11 mouse cellular contexts compared by ENCODE assay signal in the genomic region with DNA sequence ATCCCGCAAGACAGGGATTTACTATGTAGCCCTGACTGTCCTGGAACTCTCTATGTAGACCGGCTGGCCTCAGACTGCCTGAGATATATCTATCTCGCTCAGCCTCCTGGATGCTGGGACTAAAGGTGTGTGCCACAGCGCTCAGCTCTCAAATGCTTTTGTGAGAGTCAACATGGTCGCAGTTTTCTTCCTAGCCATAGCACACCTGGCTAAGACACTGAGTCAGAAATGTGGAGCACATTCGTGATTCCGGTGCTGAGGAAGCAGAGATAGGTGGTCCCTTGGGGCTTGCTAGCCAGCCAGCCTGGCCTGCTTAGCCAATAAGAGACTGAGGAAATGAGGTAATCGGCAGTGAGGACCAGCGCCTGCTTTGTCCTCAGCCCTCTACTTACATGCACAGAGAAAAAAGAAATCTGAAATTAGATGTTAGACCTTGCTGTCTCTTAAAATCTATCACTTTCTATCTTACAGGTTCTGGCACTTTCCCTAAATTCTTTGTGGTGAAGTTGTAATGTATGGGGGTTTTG. TPM values are rescaled to one million over a fixed set of nuclear protein-coding genes. Genes with fewer than 3 reads are reported as not detected.
DNase-seq lines count a peak whose midpoint lies in the region; ATAC-seq and TF ChIP-seq lines count a peak whose summit lies in the region.
"Had no signal": no experiment of that assay in that cellular context is flagged by ENCODE, and none has a peak within 500 bp of the region (broad histone marks: within the 10 kb centered on the region; RNA-seq: fewer than 3 reads in every experiment).

No protein-coding gene starts in this region.

- no peaks in the 10 kb centered on the region for H3K9me3 ChIP-seq in heart, embryonic 14.5 days (ENCODE audit: control insufficient read depth, low read length)
- H3K9me3 ChIP-seq in hindbrain, embryonic 11.5 days (ENCODE audit: control insufficient read depth, low read length), result no peaks in the 10 kb centered on the region
- no peaks in the 10 kb centered on the region for H3K9me3 ChIP-seq in midbrain, embryonic 11.5 days (ENCODE audit: control insufficient read depth, low read length)

- H3K9ac ChIP-seq in heart, embryonic 14.5 days (ENCODE audit: low read length), result 0 out of 2 replicates have a peak overlapping the region, but pooled peaks have one; percentile 16
- H3K9ac ChIP-seq in heart, adult 2 months (ENCODE audit: low read depth, low read length), result no peak overlapping the region
- H3K9ac ChIP-seq in hindbrain, embryonic 11.5 days (ENCODE audit: low read depth, low read length), result peak overlapping the region; percentile 19; the same call in 1 of the 2 replicates
- H3K9ac ChIP-seq in midbrain, embryonic 11.5 days (ENCODE audit: low read length), result no peak overlapping the region; the same call in 1 of the 2 replicates

- peaks cover 2% of the 10 kb centered on the region in 2 experiments; a peak in 1 of 4 replicates for H3K4me1 ChIP-seq in heart, embryonic 14.5 days (ENCODE audit: control insufficient read depth in 2 of 2, insufficient read depth in 2 of 2, low read length in 2 of 2)
- H3K4me1 ChIP-seq in heart, adult 2 months (ENCODE audit: control insufficient read depth, insufficient read depth, low read length), result no peaks in the 10 kb centered on the region
- peaks cover 3% of the 10 kb centered on the region for H3K4me1 ChIP-seq in hindbrain, embryonic 11.5 days (replicated peaks; ENCODE audit: control insufficient read depth, insufficient read depth, low read length)
- peaks cover 10% of the 10 kb centered on the region for H3K4me1 ChIP-seq in midbrain, embryonic 11.5 days (ENCODE audit: control insufficient read depth, insufficient read depth, low read length)

- no peak for TF ChIP-seq CTCF in heart, adult 2 months (IDR thresholded peaks at IDR 0.05)

- intact Hi-C loops in heart, adult 2 months (cut with DNase I), result no loop called here

- H3K27me3 ChIP-seq in heart, embryonic 14.5 days (ENCODE audit: control insufficient read depth, insufficient read depth, low read length), result no peaks in the 10 kb centered on the region
- no peaks in the 10 kb centered on the region for H3K27me3 ChIP-seq in heart, adult 2 months (ENCODE audit: control insufficient read depth, insufficient read depth, low read length)
- no peaks in the 10 kb centered on the region for H3K27me3 ChIP-seq in hindbrain, embryonic 11.5 days (ENCODE audit: control insufficient read depth, insufficient read depth, low read length)
- H3K27me3 ChIP-seq in midbrain, embryonic 11.5 days (ENCODE audit: control insufficient read depth, insufficient read depth, low read length), result no peaks in the 10 kb centered on the region

- 0 out of 2 replicates have a peak, but pooled peaks have one; percentile 31 for ATAC-seq in heart, embryonic 14.5 days (ENCODE audit: insufficient number of reproducible peaks, insufficient read depth, low FRiP score, low read depth)
- ATAC-seq in hindbrain, embryonic 11.5 days (ENCODE audit: low FRiP score), result 0 out of 2 replicates have a peak, but pooled peaks have one; percentile 51
- ATAC-seq in midbrain, embryonic 11.5 days (ENCODE audit: low FRiP score), result peak; percentile 50; the same call in 1 of the 2 replicates

- peak overlapping the region; percentile 18; the same call in 1 of the 2 replicates for H3K4me2 ChIP-seq in heart, embryonic 14.5 days (ENCODE audit: low read length)
- H3K4me2 ChIP-seq in hindbrain, embryonic 11.5 days (replicated peaks; ENCODE audit: low read depth, low read length), result no peak overlapping the region
- H3K4me2 ChIP-seq in midbrain, embryonic 11.5 days, result no peak overlapping the region

- TF ChIP-seq EP300 in heart, adult 2 months (IDR thresholded peaks at IDR 0.05; ENCODE audit: insufficient read depth, low read depth, low read length), result no peak

- no peak overlapping the region; a peak in 1 of 4 replicates for H3K27ac ChIP-seq in heart, embryonic 14.5 days (replicated peaks in 1 of 2; ENCODE audit: control insufficient read depth in 1 of 2, insufficient read depth in 1 of 2, low read depth in 2 of 2, low read length in 2 of 2)
- H3K27ac ChIP-seq in heart, adult 2 months, result no peak overlapping the region
- peak overlapping the region; percentile 17; the same call in 1 of the 2 replicates for H3K27ac ChIP-seq in hindbrain, embryonic 11.5 days (ENCODE audit: low read depth, low read length)
- H3K27ac ChIP-seq in midbrain, embryonic 11.5 days (ENCODE audit: low read depth, low read length), result peak overlapping the region; percentile 14; the same call in 1 of the 2 replicates

- no peak overlapping the region for H3K4me3 ChIP-seq in heart, embryonic 14.5 days (ENCODE audit: control insufficient read depth in 1 of 2, insufficient read depth in 1 of 2, low read depth in 1 of 2, low read length in 2 of 2)
- H3K4me3 ChIP-seq in heart, adult 2 months, result no peak overlapping the region
- no peak overlapping the region for H3K4me3 ChIP-seq in hindbrain, embryonic 11.5 days (ENCODE audit: low read depth, low read length)
- H3K4me3 ChIP-seq in midbrain, embryonic 11.5 days (ENCODE audit: low read depth, low read length), result no peak overlapping the region

- TF ChIP-seq POLR2A in heart, adult 2 months (IDR thresholded peaks at IDR 0.05; ENCODE audit: insufficient read depth, low read depth, low read length), result no peak

- H3K36me3 ChIP-seq in heart, embryonic 14.5 days (ENCODE audit: control insufficient read depth, insufficient read depth, low read length), result peaks cover 4% of the 10 kb centered on the region
- H3K36me3 ChIP-seq in heart, adult 2 months (ENCODE audit: control insufficient read depth, insufficient read depth, low read length), result no peaks in the 10 kb centered on the region
- H3K36me3 ChIP-seq in hindbrain, embryonic 11.5 days (ENCODE audit: control insufficient read depth, insufficient read depth, low read length), result no peaks in the 10 kb centered on the region
- no peaks in the 10 kb centered on the region for H3K36me3 ChIP-seq in midbrain, embryonic 11.5 days (ENCODE audit: control insufficient read depth, insufficient read depth, low read length)

- no peaks in the 10 kb centered on the region for H3K79me2 ChIP-seq in heart, adult 2 months (replicated peaks; ENCODE audit: control insufficient read depth, insufficient read depth, low read length)

- WGBS in heart, embryonic 14.5 days, result 52% methylated on average over 9 of the region's 9 CpGs
- WGBS in heart, adult 2 months, result 44% methylated on average over 9 of the region's 9 CpGs
- WGBS in hindbrain, embryonic 11.5 days, result 72% methylated on average over 9 of the region's 9 CpGs
- WGBS in midbrain, embryonic 11.5 days, result 78% methylated on average over 9 of the region's 9 CpGs

- DNase-seq in heart, adult 2 months, result no peak
- peak; percentile 47 for DNase-seq in hindbrain, embryonic 11.5 days (ENCODE audit: low spot score)
- DNase-seq in midbrain, embryonic 11.5 days (ENCODE audit: low spot score, missing footprints), result no peak
- DNase-seq in retina, postnatal 1 day, result peak; percentile 37
- DNase-seq in spleen, adult 12 weeks (ENCODE audit: low spot score), result no peak
- no peak for DNase-seq in cerebellum, adult 11 months
- DNase-seq: cerebellum, adult 9-11 months; gastrocnemius, postnatal 10 days; kidney, postnatal 25 days; thymus, postnatal 36 days had no signal

RNA-seq across cellular contexts. Expression of gene B230219D22Rik, which starts 6.8 kb away (rescaled TPM):
- 74.8 and 75.4 TPM in 2 replicates for polyA plus RNA-seq in heart, embryonic 14.5 days (2014; fragmentation: Nextera tagmentation; extraction: Ambion mirVana)
- 10 to 100 TPM; 39.4 to 42.2 TPM for total RNA-seq in heart, adult 2 months (2021)
- 22.1 and 52.1 TPM in 2 replicates for polyA plus RNA-seq in heart, adult 2 months (2012; rRNA removed)
- polyA plus RNA-seq in hindbrain, embryonic 11.5 days (2014; fragmentation: Nextera tagmentation; extraction: Ambion mirVana), result 69.5 and 74.3 TPM in 2 replicates
- 66.0 and 72.3 TPM in 2 replicates for polyA plus RNA-seq in midbrain, embryonic 11.5 days (2014; fragmentation: Nextera tagmentation; extraction: Ambion mirVana)

RNA-seq across cellular contexts. Expression of gene Txndc15, which starts 28.3 kb away (rescaled TPM):
- polyA plus RNA-seq in heart, embryonic 14.5 days (2014; fragmentation: Nextera tagmentation; extraction: Ambion mirVana), result 69.6 and 70.5 TPM in 2 replicates
- total RNA-seq in heart, adult 2 months (2021), result 10 to 100 TPM; 39.4 to 47.1 TPM
- 29.1 and 37.5 TPM in 2 replicates for polyA plus RNA-seq in heart, adult 2 months (2012; rRNA removed)
- polyA plus RNA-seq in hindbrain, embryonic 11.5 days (2014; fragmentation: Nextera tagmentation; extraction: Ambion mirVana), result 103 and 108 TPM in 2 replicates
- 91.4 and 101 TPM in 2 replicates for polyA plus RNA-seq in midbrain, embryonic 11.5 days (2014; fragmentation: Nextera tagmentation; extraction: Ambion mirVana)

RNA-seq across cellular contexts. Expression of gene Pcbd2, which starts 41.0 kb away (rescaled TPM):
- 58.7 and 65.0 TPM in 2 replicates for polyA plus RNA-seq in heart, embryonic 14.5 days (2014; fragmentation: Nextera tagmentation; extraction: Ambion mirVana)
- 10 to 100 TPM; 46.7 to 47.6 TPM for total RNA-seq in heart, adult 2 months (2021)
- polyA plus RNA-seq in heart, adult 2 months (2012; rRNA removed), result 34.0 and 34.6 TPM in 2 replicates
- 27.9 and 29.9 TPM in 2 replicates for polyA plus RNA-seq in hindbrain, embryonic 11.5 days (2014; fragmentation: Nextera tagmentation; extraction: Ambion mirVana)
- polyA plus RNA-seq in midbrain, embryonic 11.5 days (2014; fragmentation: Nextera tagmentation; extraction: Ambion mirVana), result 30.4 and 34.9 TPM in 2 replicates

RNA-seq across cellular contexts. Expression of gene Ddx46, which starts 51.3 kb away (rescaled TPM):
- 22.0 and 22.8 TPM in 2 replicates for polyA plus RNA-seq in heart, embryonic 14.5 days (2014; fragmentation: Nextera tagmentation; extraction: Ambion mirVana)
- 10 to 100 TPM; 20.8 to 21.1 TPM for total RNA-seq in heart, adult 2 months (2021)
- polyA plus RNA-seq in heart, adult 2 months (2012; rRNA removed), result 7.9 and 14.8 TPM in 2 replicates
- polyA plus RNA-seq in hindbrain, embryonic 11.5 days (2014; fragmentation: Nextera tagmentation; extraction: Ambion mirVana), result 47.2 and 50.8 TPM in 2 replicates
- polyA plus RNA-seq in midbrain, embryonic 11.5 days (2014; fragmentation: Nextera tagmentation; extraction: Ambion mirVana), result 48.4 and 63.1 TPM in 2 replicates

Comparison
In these comparisons a context has a peak if more than half of its experiments do, and no peak if none do; other contexts are left out.
1. H3K9ac ChIP-seq: peak in heart, embryonic 14.5 days (single experiment) and hindbrain, embryonic 11.5 days (single experiment); none in heart, adult 2 months (single experiment) and midbrain, embryonic 11.5 days (single experiment).
2. H3K27ac ChIP-seq: peak in hindbrain, embryonic 11.5 days (single experiment) and midbrain, embryonic 11.5 days (single experiment); none in heart, embryonic 14.5 days (0 of 2) and heart, adult 2 months (single experiment).
3. DNase-seq: peak in hindbrain, embryonic 11.5 days (single experiment) and retina, postnatal 1 day (single experiment); none in heart, adult 2 months (0 of 2), midbrain, embryonic 11.5 days (single experiment), spleen, adult 12 weeks (single experiment) and cerebellum, adult 11 months (single experiment).
4. Peak in every context shown above with its lines, with median percentiles within 50 percentile points of each other: ATAC-seq.